ENCODE assay signal across 26 mouse cellular contexts in the genomic region with DNA sequence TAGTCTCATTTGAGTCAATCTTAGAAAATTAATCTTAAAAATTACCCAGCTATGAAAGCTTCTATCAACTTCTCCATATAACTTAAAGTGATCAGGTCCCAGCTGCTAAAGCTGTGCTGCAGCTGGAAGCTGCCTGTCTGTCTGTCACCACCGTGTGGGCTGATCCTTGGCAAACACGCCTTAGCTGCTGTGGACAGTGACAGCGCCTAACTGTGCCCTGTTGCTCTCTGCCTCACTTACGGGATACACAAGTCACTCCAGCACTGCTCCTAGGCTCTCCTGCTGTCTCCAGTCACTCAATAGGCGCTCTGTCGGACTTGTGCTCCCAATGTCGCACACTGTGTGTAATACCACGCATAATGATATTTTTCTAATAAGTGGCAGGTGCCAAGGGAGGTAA.
DNase-seq lines count a peak whose midpoint lies in the region; ATAC-seq lines count a peak whose summit lies in the region.
"Had no signal": no experiment of that assay in that cellular context is flagged by ENCODE, and none has a peak within 500 bp of the region (broad histone marks: within the 10 kb centered on the region; RNA-seq: fewer than 3 reads in every experiment).

No protein-coding gene starts in this region.

- no peak overlapping the region for H3K9ac ChIP-seq in heart, embryonic 14.5 days (ENCODE audit: low read length)
- no peak overlapping the region for H3K9ac ChIP-seq in heart, embryonic 16.5 days (ENCODE audit: low read length)
- H3K9ac ChIP-seq: embryonic facial prominence, embryonic 12.5 days; forebrain, embryonic 13.5 days; forebrain, embryonic 15.5 days had no signal

- intact Hi-C loops in heart, postnatal 14 days (cut with DNase I): no loop called here

- peak; percentile 17; the same call in 1 of the 2 replicates for ATAC-seq in heart, embryonic 14.5 days (ENCODE audit: insufficient number of reproducible peaks, insufficient read depth, low FRiP score, low read depth)
- no peak for ATAC-seq in heart, embryonic 16.5 days (replicated peaks; ENCODE audit: extremely low read depth, insufficient read depth, low FRiP score)
- ATAC-seq: activated CD4-positive, CD25-positive, alpha-beta regulatory T cell, adult 4 months; CD4-positive, CD25-positive, alpha-beta regulatory T cell, adult 4 months; forebrain, embryonic 13.5 days; forebrain, embryonic 15.5 days; Patski had no signal

- no peaks in the 10 kb centered on the region for H3K9me3 ChIP-seq in heart, embryonic 10.5 days
- no peaks in the 10 kb centered on the region for H3K9me3 ChIP-seq in heart, embryonic 14.5 days (ENCODE audit: control insufficient read depth, low read length)
- no peaks in the 10 kb centered on the region for H3K9me3 ChIP-seq in heart, embryonic 16.5 days (replicated peaks; ENCODE audit: control insufficient read depth, low read length)
- H3K9me3 ChIP-seq: embryonic facial prominence, embryonic 10.5 days; embryonic facial prominence, embryonic 12.5 days; forebrain, embryonic 13.5 days; forebrain, embryonic 15.5 days; G1E had no signal

- WGBS in heart, embryonic 10.5 days: 84% methylated on average over 8 of the region's 8 CpGs
- WGBS in heart, embryonic 14.5 days: 61% methylated on average over 8 of the region's 8 CpGs
- 62% methylated on average over 8 of the region's 8 CpGs for WGBS in heart, embryonic 16.5 days

- H3K4me1 ChIP-seq in heart, embryonic 10.5 days: no peaks in the 10 kb centered on the region
- peaks cover 9 to 15% of the 10 kb centered on the region in 2 experiments; a peak in 3 of 4 replicates for H3K4me1 ChIP-seq in heart, embryonic 14.5 days (ENCODE audit: control insufficient read depth in 2 of 2, insufficient read depth in 2 of 2, low read length in 2 of 2)
- H3K4me1 ChIP-seq in heart, embryonic 16.5 days (ENCODE audit: control insufficient read depth, insufficient read depth, low read length): peaks cover 15% of the 10 kb centered on the region
- H3K4me1 ChIP-seq: embryonic facial prominence, embryonic 10.5 days; embryonic facial prominence, embryonic 12.5 days; forebrain, embryonic 13.5 days; forebrain, embryonic 15.5 days had no signal

- no peak overlapping the region for H3K27ac ChIP-seq in heart, embryonic 10.5 days
- peak overlapping the region; percentile 4 to 69; a peak in 2 of 4 replicates for H3K27ac ChIP-seq in heart, embryonic 14.5 days (replicated peaks in 1 of 2; ENCODE audit: control insufficient read depth in 1 of 2, insufficient read depth in 1 of 2, low read depth in 2 of 2, low read length in 2 of 2)
- H3K27ac ChIP-seq in heart, embryonic 16.5 days (ENCODE audit: low read length): peak overlapping the region; percentile 81
- H3K27ac ChIP-seq: embryonic facial prominence, embryonic 10.5 days; embryonic facial prominence, embryonic 12.5 days; forebrain, embryonic 13.5 days; forebrain, embryonic 15.5 days had no signal

- no peak overlapping the region for H3K4me2 ChIP-seq in heart, embryonic 14.5 days (ENCODE audit: low read length)
- no peak overlapping the region for H3K4me2 ChIP-seq in heart, embryonic 16.5 days (ENCODE audit: low read depth, low read length)
- H3K4me2 ChIP-seq: embryonic facial prominence, embryonic 12.5 days; forebrain, embryonic 13.5 days; forebrain, embryonic 15.5 days had no signal

- DNase-seq in heart, adult 11 months: peak; percentile 62
- no peak for DNase-seq in heart, embryonic 10.5 days (ENCODE audit: low spot score)
- no peak for DNase-seq in heart, adult 18-20 months
- DNase-seq in heart, postnatal 14 days: no peak
- peak; percentile 67 for DNase-seq in adipocyte (ENCODE audit: low spot score)
- DNase-seq: adrenal gland, adult 2 months; adrenal gland, postnatal 10 days; adrenal gland, postnatal 25 days; B cell, adult 2 months; cerebellum, adult 11 months; cerebellum, adult 18-20 months; cerebellum, adult 8-10 months; cerebellum, adult 9-11 months; cerebellum, postnatal 14 days; cerebellum, postnatal 36 days had no signal

- H3K4me3 ChIP-seq in heart, embryonic 10.5 days: no peak overlapping the region
- no peak overlapping the region for H3K4me3 ChIP-seq in heart, embryonic 14.5 days (ENCODE audit: control insufficient read depth in 1 of 2, insufficient read depth in 1 of 2, low read depth in 1 of 2, low read length in 2 of 2)
- no peak overlapping the region for H3K4me3 ChIP-seq in heart, embryonic 16.5 days (ENCODE audit: low read length)
- H3K4me3 ChIP-seq: embryonic facial prominence, embryonic 10.5 days; embryonic facial prominence, embryonic 12.5 days; forebrain, embryonic 13.5 days; forebrain, embryonic 15.5 days had no signal

- peaks cover 39% of the 10 kb centered on the region for H3K36me3 ChIP-seq in heart, embryonic 10.5 days
- peaks cover 55% of the 10 kb centered on the region for H3K36me3 ChIP-seq in heart, embryonic 14.5 days (ENCODE audit: control insufficient read depth, insufficient read depth, low read length)
- 0 out of 2 replicates have a peak, but pooled peaks cover 4% of the 10 kb centered on the region for H3K36me3 ChIP-seq in heart, embryonic 16.5 days (ENCODE audit: control insufficient read depth, insufficient read depth)

- no peaks in the 10 kb centered on the region for H3K27me3 ChIP-seq in heart, embryonic 10.5 days (ENCODE audit: insufficient read depth, poor library complexity, severe bottlenecking)
- no peaks in the 10 kb centered on the region for H3K27me3 ChIP-seq in heart, embryonic 14.5 days (ENCODE audit: control insufficient read depth, insufficient read depth, low read length)
- no peaks in the 10 kb centered on the region for H3K27me3 ChIP-seq in heart, embryonic 16.5 days (ENCODE audit: control insufficient read depth, insufficient read depth, low read length)
- H3K27me3 ChIP-seq: CH12.LX; embryonic facial prominence, embryonic 12.5 days; forebrain, embryonic 13.5 days; forebrain, embryonic 15.5 days; Patski had no signal

Comparison
In these comparisons a context has a peak if more than half of its experiments do, and no peak if none do; other contexts are left out.
1. DNase-seq: peak in heart, adult 11 months (single experiment) and adipocyte (single experiment); none in heart, embryonic 10.5 days (single experiment), heart, adult 18-20 months (0 of 2) and heart, postnatal 14 days (0 of 2).